Mouse (Mus musculus) liver, adult 2 months (tissue): ENCODE results near the gene Col15a1.

Experiments used
- CTCF ChIP-seq: fragments of 200-500 bp; IDR thresholded peaks from 2 replicates; pipeline ENCODE4 v1.5.1; 2011; ENCODE audit warnings: low read depth, low read length, control low read depth
- POLR2A ChIP-seq: fragments of 200-500 bp; IDR thresholded peaks from 2 replicates; pipeline ENCODE4 v1.6.1; 2011; ENCODE audit warnings: low read length, control low read depth; ENCODE audit not compliant: insufficient read depth; ENCODE audit errors: extremely low read depth

- no peak for TF ChIP-seq POLR2A
- no peak for TF ChIP-seq CTCF
These were observed 25.4 kb downstream of the Col15a1 start for GRCm38 (mm10) chr4:47233192-47233835.
